Mouse (Mus musculus) heart, adult 2 months (tissue): ENCODE data around the gene Hoxd12.

Experiments
- CTCF ChIP-seq: fragments of 200-600 bp; IDR thresholded peaks from 2 replicates; pipeline ENCODE4 v1.8.1; 2022; ENCODE audit warnings: antibody characterized with exemption, mild to moderate bottlenecking, moderate library complexity
- EP300 ChIP-seq: fragments of 200-500 bp; IDR thresholded peaks from 2 replicates; pipeline ENCODE4 v1.6.1; 2011; ENCODE audit warnings: low read depth, low read length, control low read depth; ENCODE audit not compliant: insufficient read depth
- POLR2A ChIP-seq: fragments of 200-500 bp; IDR thresholded peaks from 2 replicates; pipeline ENCODE4 v1.6.1; 2011; ENCODE audit warnings: mild to moderate bottlenecking, low read depth, low read length, control low read depth; ENCODE audit not compliant: insufficient read depth

DNA sequence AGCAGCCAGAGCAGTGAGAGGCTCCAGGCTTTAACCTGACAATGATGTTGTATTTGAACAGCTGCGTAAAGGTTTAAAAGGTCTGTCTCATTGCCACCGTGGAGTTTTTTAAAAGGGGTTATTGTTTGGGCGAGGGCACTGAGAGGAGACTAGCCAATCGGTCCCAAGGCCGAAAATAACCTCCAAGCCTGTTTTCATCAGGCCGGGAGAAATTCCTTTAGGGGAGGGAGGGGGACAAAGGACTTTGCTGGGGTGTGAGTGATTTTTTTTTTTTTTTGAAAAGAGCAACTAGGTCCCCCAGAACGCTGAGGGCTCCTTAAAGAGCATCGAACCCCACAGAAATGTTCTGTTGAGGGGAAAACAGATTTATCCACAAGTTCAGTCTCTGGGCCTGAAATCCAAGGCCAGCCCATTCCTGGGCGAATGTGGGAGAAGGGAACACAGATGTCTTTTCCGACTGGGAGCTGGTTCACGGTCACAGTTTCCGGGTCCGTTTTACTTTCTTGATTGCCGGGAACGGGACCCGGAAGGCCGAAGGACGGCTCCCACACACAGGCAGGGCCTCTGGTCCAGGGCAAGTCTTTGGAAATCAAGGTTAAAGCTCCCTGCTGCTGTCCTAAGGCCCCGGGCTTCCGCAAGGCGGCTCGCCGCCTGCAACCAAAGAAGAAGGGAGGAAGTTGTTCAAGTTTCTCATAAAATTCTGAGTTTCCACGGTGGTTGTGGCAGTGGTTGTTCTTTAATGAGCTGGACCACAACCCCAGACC, 14.9 kb downstream of the Hoxd12 start:
- TF ChIP-seq EP300 (no peak), CTCF (no peak), POLR2A (no peak)
